ENCODE assay signal across 13 mouse cellular contexts in the genomic region with DNA sequence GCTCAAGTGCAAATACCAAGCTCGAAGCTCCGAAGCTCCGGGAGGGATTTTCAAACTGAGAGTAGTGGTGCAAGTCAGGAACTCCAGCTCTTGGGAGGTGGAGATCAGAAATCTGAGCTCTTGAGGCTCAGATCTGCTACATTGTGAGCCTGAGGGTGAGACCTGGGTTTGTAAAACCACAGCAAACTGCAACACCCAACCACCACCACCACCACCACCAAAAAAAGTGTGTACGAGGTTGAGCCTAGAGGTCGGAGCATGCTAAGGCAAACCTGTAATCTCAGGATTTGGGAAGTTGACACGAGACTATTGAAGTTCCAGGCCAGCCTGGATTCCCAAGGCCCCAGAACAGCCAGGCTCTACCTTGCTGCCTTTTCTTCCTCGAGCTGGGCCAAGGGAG. TPM values are rescaled to one million over a fixed set of nuclear protein-coding genes. Genes with fewer than 3 reads are reported as not detected.
A peak's percentile ranks its signal among the peaks of the same experiment; 100 is the strongest.
DNase-seq lines count a peak whose midpoint lies in the region; ATAC-seq and TF ChIP-seq lines count a peak whose summit lies in the region.
"Had no signal": no experiment of that assay in that cellular context is flagged by ENCODE, and none has a peak within 500 bp of the region (broad histone marks: within the 10 kb centered on the region; RNA-seq: fewer than 3 reads in every experiment).

No protein-coding gene starts in this region.

- no peak for TF ChIP-seq EP300 in liver, postnatal 0 days (IDR thresholded peaks at IDR 0.05; ENCODE audit: low read depth)

- peak overlapping the region; percentile 44 for H3K4me2 ChIP-seq in liver, embryonic 11.5 days
- 0 out of 2 replicates have a peak overlapping the region, but pooled peaks have one; percentile 11 for H3K4me2 ChIP-seq in hindbrain, embryonic 11.5 days (replicated peaks; ENCODE audit: low read depth, low read length)
- peak overlapping the region; percentile 38 for H3K4me2 ChIP-seq in liver, postnatal 0 days (ENCODE audit: low read depth, low read length)
- H3K4me2 ChIP-seq: embryonic facial prominence, embryonic 15.5 days had no signal

- H3K4me3 ChIP-seq in liver, embryonic 11.5 days (ENCODE audit: low read depth, low read length), result no peak overlapping the region
- no peak overlapping the region for H3K4me3 ChIP-seq in embryonic facial prominence, embryonic 10.5 days
- no peak overlapping the region for H3K4me3 ChIP-seq in hindbrain, embryonic 11.5 days (ENCODE audit: low read depth, low read length)
- no peak overlapping the region for H3K4me3 ChIP-seq in liver, postnatal 0 days (ENCODE audit: low read depth, low read length)
- H3K4me3 ChIP-seq: embryonic facial prominence, embryonic 15.5 days had no signal

- peaks cover 35% of the 10 kb centered on the region for H3K4me1 ChIP-seq in liver, embryonic 11.5 days (replicated peaks; ENCODE audit: control insufficient read depth, insufficient read depth, low read length)
- H3K4me1 ChIP-seq in embryonic facial prominence, embryonic 10.5 days, result peaks cover 38% of the 10 kb centered on the region
- H3K4me1 ChIP-seq in hindbrain, embryonic 11.5 days (replicated peaks; ENCODE audit: control insufficient read depth, insufficient read depth, low read length), result peaks cover 4% of the 10 kb centered on the region
- H3K4me1 ChIP-seq in liver, postnatal 0 days (ENCODE audit: insufficient read depth), result peaks cover 40% of the 10 kb centered on the region

- 0 out of 2 replicates have a peak overlapping the region, but pooled peaks have one; percentile 6 for H3K9ac ChIP-seq in liver, embryonic 11.5 days (ENCODE audit: low read depth, low read length)
- H3K9ac ChIP-seq in hindbrain, embryonic 11.5 days (ENCODE audit: low read depth, low read length), result no peak overlapping the region
- H3K9ac ChIP-seq in liver, postnatal 0 days (replicated peaks), result peak overlapping the region; percentile 24; the same call in 1 of the 2 replicates
- H3K9ac ChIP-seq: embryonic facial prominence, embryonic 15.5 days had no signal

- 54% methylated on average over 7 of the region's 7 CpGs for WGBS in liver, embryonic 11.5 days
- 67% methylated on average over 7 of the region's 7 CpGs for WGBS in embryonic facial prominence, embryonic 10.5 days
- WGBS in hindbrain, embryonic 11.5 days, result 70% methylated on average over 7 of the region's 7 CpGs
- 39% methylated on average over 7 of the region's 7 CpGs for WGBS in liver, postnatal 0 days (ENCODE audit: insufficient replicate concordance)

- H3K36me3 ChIP-seq in liver, embryonic 11.5 days (ENCODE audit: control insufficient read depth, insufficient read depth, low read length), result no peaks in the 10 kb centered on the region
- no peaks in the 10 kb centered on the region for H3K36me3 ChIP-seq in embryonic facial prominence, embryonic 10.5 days (replicated peaks)
- no peaks in the 10 kb centered on the region for H3K36me3 ChIP-seq in hindbrain, embryonic 11.5 days (ENCODE audit: control insufficient read depth, insufficient read depth, low read length)
- H3K36me3 ChIP-seq in liver, postnatal 0 days (replicated peaks; ENCODE audit: insufficient read depth, low read length), result no peaks in the 10 kb centered on the region
- H3K36me3 ChIP-seq: embryonic facial prominence, embryonic 15.5 days had no signal

- no peak for TF ChIP-seq CTCF in liver, postnatal 0 days (IDR thresholded peaks at IDR 0.05; ENCODE audit: low read depth)

- ATAC-seq in liver, embryonic 11.5 days (replicated peaks; ENCODE audit: low FRiP score), result no peak
- ATAC-seq in hindbrain, embryonic 11.5 days (ENCODE audit: low FRiP score), result no peak
- no peak for ATAC-seq in liver, postnatal 0 days

- H3K27ac ChIP-seq in liver, embryonic 11.5 days (ENCODE audit: low read depth, low read length), result peak overlapping the region; percentile 73
- H3K27ac ChIP-seq in embryonic facial prominence, embryonic 10.5 days (replicated peaks), result peak overlapping the region; percentile 41; the same call in 1 of the 2 replicates
- H3K27ac ChIP-seq in hindbrain, embryonic 11.5 days (ENCODE audit: low read depth, low read length), result peak overlapping the region; percentile 55
- peak overlapping the region; percentile 81 for H3K27ac ChIP-seq in liver, postnatal 0 days (ENCODE audit: low read depth)
- H3K27ac ChIP-seq: embryonic facial prominence, embryonic 15.5 days had no signal

- no peaks in the 10 kb centered on the region for H3K9me3 ChIP-seq in liver, embryonic 11.5 days (ENCODE audit: control insufficient read depth, low read length)
- H3K9me3 ChIP-seq in embryonic facial prominence, embryonic 10.5 days, result no peaks in the 10 kb centered on the region
- H3K9me3 ChIP-seq in hindbrain, embryonic 11.5 days (ENCODE audit: control insufficient read depth, low read length), result no peaks in the 10 kb centered on the region
- no peaks in the 10 kb centered on the region for H3K9me3 ChIP-seq in liver, postnatal 0 days (ENCODE audit: low read length)
- H3K9me3 ChIP-seq: embryonic facial prominence, embryonic 15.5 days had no signal

- no peak for DNase-seq in liver, embryonic 11.5 days (ENCODE audit: low spot score)
- no peak for DNase-seq in liver
- DNase-seq in embryonic facial prominence, embryonic 10.5 days (ENCODE audit: low spot score), result no peak
- DNase-seq in hindbrain, embryonic 11.5 days (ENCODE audit: low spot score), result no peak
- no peak for DNase-seq in liver, postnatal 0 days
- DNase-seq in adrenal gland, adult 8-10 months, result no peak
- DNase-seq in thymus, postnatal 0 days (ENCODE audit: low spot score), result no peak
- DNase-seq: cerebellum, postnatal 36 days; heart, postnatal 36 days; kidney, adult 9 months; lung, postnatal 14 days had no signal

- no peaks in the 10 kb centered on the region for H3K27me3 ChIP-seq in liver, embryonic 11.5 days (replicated peaks; ENCODE audit: control insufficient read depth, insufficient read depth, low read length)
- H3K27me3 ChIP-seq in embryonic facial prominence, embryonic 10.5 days (replicated peaks; ENCODE audit: low read depth, poor library complexity, severe bottlenecking), result peaks cover 15% of the 10 kb centered on the region
- no peaks in the 10 kb centered on the region for H3K27me3 ChIP-seq in hindbrain, embryonic 11.5 days (ENCODE audit: control insufficient read depth, insufficient read depth, low read length)
- H3K27me3 ChIP-seq in liver, postnatal 0 days (ENCODE audit: insufficient read depth, low read length), result no peaks in the 10 kb centered on the region
- H3K27me3 ChIP-seq: CH12.LX; embryonic facial prominence, embryonic 15.5 days had no signal

RNA-seq across cellular contexts. Expression of a gene that starts 25.4 kb away (rescaled TPM):
- polyA plus RNA-seq in liver, embryonic 11.5 days (2014; fragmentation: Nextera tagmentation; extraction: Ambion mirVana), result 17.1 and 19.6 TPM in 2 replicates
- polyA plus RNA-seq in embryonic facial prominence, embryonic 10.5 days (2016; fragmentation: Nextera tagmentation; extraction: Ambion mirVana), result 4.7 and 5.2 TPM in 2 replicates
- polyA plus RNA-seq in hindbrain, embryonic 11.5 days (2014; fragmentation: Nextera tagmentation; extraction: Ambion mirVana), result 8.7 and 15.3 TPM in 2 replicates
- polyA plus RNA-seq in liver, postnatal 0 days (2015; fragmentation: Nextera tagmentation; extraction: Ambion mirVana), result 6.6 and 9.9 TPM in 2 replicates
- total RNA-seq in adrenal gland, adult 8-10 months (2022), result 10 to 100 TPM; 32.1 to 71.7 (median 45.6) TPM
- polyA plus RNA-seq in thymus, postnatal 0 days (2015; fragmentation: Nextera tagmentation; extraction: Ambion mirVana), result 3.1 and 3.5 TPM in 2 replicates
